Mouse (Mus musculus): ENCODE results near the gene Ctla4. TPM values are rescaled to one million over a fixed set of nuclear protein-coding genes. Genes with fewer than 3 reads are reported as not detected.

Gene Ctla4
- polyA plus RNA-seq, 1 experiment from 2014 or later, result not detected

GRCm38 (mm10) chr1:60904456-60904978 is 17.7 kb downstream of the Ctla4 start:
- Histone ChIP-seq H3K27ac (ENCODE audit: low read depth, low read length) (no peak overlapping the region), H3K9me3 (ENCODE audit: control insufficient read depth, low read length) (no peaks in the 10 kb centered on the region), H3K4me2 (ENCODE audit: low read depth) (no peak overlapping the region), H3K36me3 (ENCODE audit: control insufficient read depth, insufficient read depth, low read length) (no peaks in the 10 kb centered on the region), H3K4me1 (ENCODE audit: control insufficient read depth, insufficient read depth, low read length) (no peaks in the 10 kb centered on the region), H3K9ac (ENCODE audit: low read length) (no peak overlapping the region), H3K4me3 (ENCODE audit: low read depth, low read length) (no peak overlapping the region), H3K27me3 (ENCODE audit: control insufficient read depth, insufficient read depth, low read length) (no peaks in the 10 kb centered on the region)
- ATAC-seq (ENCODE audit: insufficient read depth, low FRiP score, low TSS enrichment) (no peak), DNase-seq (ENCODE audit: low spot score) (no peak)
- 90% methylated on average over 2 of the region's 2 CpGs for WGBS

GRCm38 (mm10) chr1:60907466-60907865 is 20.7 kb downstream of the Ctla4 start:
- WGBS, result 86% methylated on average over 3 of the region's 3 CpGs
- no peak overlapping the region for H3K9ac ChIP-seq (ENCODE audit: low read length)
- H3K9me3 ChIP-seq (ENCODE audit: control insufficient read depth, low read length), result no peaks in the 10 kb centered on the region
- no peak overlapping the region for H3K27ac ChIP-seq (ENCODE audit: low read depth, low read length)
- DNase-seq (ENCODE audit: low spot score) (no peak), ATAC-seq (ENCODE audit: insufficient read depth, low FRiP score, low TSS enrichment) (no peak)
- no peaks in the 10 kb centered on the region for H3K36me3 ChIP-seq (ENCODE audit: control insufficient read depth, insufficient read depth, low read length)
- H3K4me1 ChIP-seq (ENCODE audit: control insufficient read depth, insufficient read depth, low read length), result no peaks in the 10 kb centered on the region
- H3K4me2 ChIP-seq (ENCODE audit: low read depth), result no peak overlapping the region
- no peaks in the 10 kb centered on the region for H3K27me3 ChIP-seq (ENCODE audit: control insufficient read depth, insufficient read depth, low read length)
- no peak overlapping the region for H3K4me3 ChIP-seq (ENCODE audit: low read depth, low read length)

- 86% methylated on average over 9 of the region's 9 CpGs for WGBS
- DNase-seq (ENCODE audit: low spot score), result no peak
- ATAC-seq (ENCODE audit: insufficient read depth, low FRiP score, low TSS enrichment), result no peak
- no peaks in the 10 kb centered on the region for H3K9me3 ChIP-seq (ENCODE audit: control insufficient read depth, low read length)
- H3K9ac ChIP-seq (ENCODE audit: low read length), result no peak overlapping the region
- H3K4me1 ChIP-seq (ENCODE audit: control insufficient read depth, insufficient read depth, low read length), result no peaks in the 10 kb centered on the region
- no peak overlapping the region for H3K27ac ChIP-seq (ENCODE audit: low read depth, low read length)
- no peak overlapping the region for H3K4me2 ChIP-seq (ENCODE audit: low read depth)
- H3K36me3 ChIP-seq (ENCODE audit: control insufficient read depth, insufficient read depth, low read length), result no peaks in the 10 kb centered on the region
- no peaks in the 10 kb centered on the region for H3K27me3 ChIP-seq (ENCODE audit: control insufficient read depth, insufficient read depth, low read length)
- H3K4me3 ChIP-seq (ENCODE audit: low read depth, low read length), result no peak overlapping the region
Observed at GRCm38 (mm10) chr1:60908751-60909161, 22.0 kb downstream of the Ctla4 start.

GRCm38 (mm10) chr1:60909746-60910145 is 22.9 kb downstream of the Ctla4 start:
- ATAC-seq (ENCODE audit: insufficient read depth, low FRiP score, low TSS enrichment) (no peak), DNase-seq (ENCODE audit: low spot score) (no peak)
- Histone ChIP-seq H3K9me3 (ENCODE audit: control insufficient read depth, low read length) (no peaks in the 10 kb centered on the region), H3K4me2 (ENCODE audit: low read depth) (no peak overlapping the region), H3K27me3 (ENCODE audit: control insufficient read depth, insufficient read depth, low read length) (no peaks in the 10 kb centered on the region), H3K4me1 (ENCODE audit: control insufficient read depth, insufficient read depth, low read length) (no peaks in the 10 kb centered on the region), H3K9ac (ENCODE audit: low read length) (no peak overlapping the region), H3K36me3 (ENCODE audit: control insufficient read depth, insufficient read depth, low read length) (no peaks in the 10 kb centered on the region), H3K4me3 (ENCODE audit: low read depth, low read length) (no peak overlapping the region), H3K27ac (ENCODE audit: low read depth, low read length) (no peak overlapping the region)
- 64% methylated on average over 1 of the region's 1 CpGs for WGBS

GRCm38 (mm10) chr1:60910796-60911195 is 24.0 kb downstream of the Ctla4 start:
- 54% methylated on average over 1 of the region's 1 CpGs for WGBS
- Histone ChIP-seq H3K9me3 (ENCODE audit: control insufficient read depth, low read length) (no peaks in the 10 kb centered on the region), H3K4me3 (ENCODE audit: low read depth, low read length) (no peak overlapping the region), H3K4me1 (ENCODE audit: control insufficient read depth, insufficient read depth, low read length) (no peaks in the 10 kb centered on the region), H3K27ac (ENCODE audit: low read depth, low read length) (no peak overlapping the region), H3K9ac (ENCODE audit: low read length) (no peak overlapping the region), H3K27me3 (ENCODE audit: control insufficient read depth, insufficient read depth, low read length) (no peaks in the 10 kb centered on the region), H3K36me3 (ENCODE audit: control insufficient read depth, insufficient read depth, low read length) (no peaks in the 10 kb centered on the region), H3K4me2 (ENCODE audit: low read depth) (no peak overlapping the region)
- DNase-seq (ENCODE audit: low spot score), result no peak
- ATAC-seq (ENCODE audit: insufficient read depth, low FRiP score, low TSS enrichment), result no peak

GRCm38 (mm10) chr1:60911631-60912030 is 24.8 kb downstream of the Ctla4 start:
- Histone ChIP-seq H3K27ac (ENCODE audit: low read depth, low read length) (no peak overlapping the region), H3K9ac (ENCODE audit: low read length) (no peak overlapping the region), H3K4me1 (ENCODE audit: control insufficient read depth, insufficient read depth, low read length) (no peaks in the 10 kb centered on the region), H3K9me3 (ENCODE audit: control insufficient read depth, low read length) (no peaks in the 10 kb centered on the region), H3K36me3 (ENCODE audit: control insufficient read depth, insufficient read depth, low read length) (no peaks in the 10 kb centered on the region), H3K4me2 (ENCODE audit: low read depth) (no peak overlapping the region), H3K27me3 (ENCODE audit: control insufficient read depth, insufficient read depth, low read length) (no peaks in the 10 kb centered on the region), H3K4me3 (ENCODE audit: low read depth, low read length) (no peak overlapping the region)
- ATAC-seq (ENCODE audit: insufficient read depth, low FRiP score, low TSS enrichment) (no peak), DNase-seq (ENCODE audit: low spot score) (no peak)
- WGBS, result 96% methylated on average over 3 of the region's 3 CpGs

GRCm38 (mm10) chr1:60913305-60913704 is 26.5 kb downstream of the Ctla4 start:
- Histone ChIP-seq H3K4me3 (ENCODE audit: low read depth, low read length) (no peak overlapping the region), H3K9me3 (ENCODE audit: control insufficient read depth, low read length) (no peaks in the 10 kb centered on the region), H3K27ac (ENCODE audit: low read depth, low read length) (no peak overlapping the region), H3K36me3 (ENCODE audit: control insufficient read depth, insufficient read depth, low read length) (no peaks in the 10 kb centered on the region), H3K9ac (ENCODE audit: low read length) (no peak overlapping the region), H3K27me3 (ENCODE audit: control insufficient read depth, insufficient read depth, low read length) (no peaks in the 10 kb centered on the region), H3K4me2 (ENCODE audit: low read depth) (no peak overlapping the region), H3K4me1 (ENCODE audit: control insufficient read depth, insufficient read depth, low read length) (no peaks in the 10 kb centered on the region)
- DNase-seq (ENCODE audit: low spot score) (no peak), ATAC-seq (ENCODE audit: insufficient read depth, low FRiP score, low TSS enrichment) (no peak)
- WGBS, result 88% methylated on average over 4 of the region's 4 CpGs

- 68% methylated on average over 10 of the region's 10 CpGs for WGBS
- Histone ChIP-seq H3K27me3 (ENCODE audit: control insufficient read depth, insufficient read depth, low read length) (no peaks in the 10 kb centered on the region), H3K36me3 (ENCODE audit: control insufficient read depth, insufficient read depth, low read length) (no peaks in the 10 kb centered on the region), H3K9me3 (ENCODE audit: control insufficient read depth, low read length) (no peaks in the 10 kb centered on the region), H3K4me1 (ENCODE audit: control insufficient read depth, insufficient read depth, low read length) (no peaks in the 10 kb centered on the region), H3K9ac (ENCODE audit: low read length) (no peak overlapping the region), H3K4me3 (ENCODE audit: low read depth, low read length) (no peak overlapping the region), H3K27ac (ENCODE audit: low read depth, low read length) (no peak overlapping the region), H3K4me2 (ENCODE audit: low read depth) (no peak overlapping the region)
- DNase-seq (ENCODE audit: low spot score), result no peak
- no peak for ATAC-seq (ENCODE audit: insufficient read depth, low FRiP score, low TSS enrichment)
Observed at GRCm38 (mm10) chr1:60916281-60916781, 29.5 kb downstream of the Ctla4 start.

GRCm38 (mm10) chr1:60920493-60921355 is 33.9 kb downstream of the Ctla4 start:
- WGBS, result 83% methylated on average over 24 of the region's 24 CpGs
- no peak overlapping the region for H3K4me2 ChIP-seq (ENCODE audit: low read depth)
- no peaks in the 10 kb centered on the region for H3K4me1 ChIP-seq (ENCODE audit: control insufficient read depth, insufficient read depth, low read length)
- H3K4me3 ChIP-seq (ENCODE audit: low read depth, low read length), result no peak overlapping the region
- H3K9ac ChIP-seq (ENCODE audit: low read length), result no peak overlapping the region
- no peaks in the 10 kb centered on the region for H3K36me3 ChIP-seq (ENCODE audit: control insufficient read depth, insufficient read depth, low read length)
- H3K27me3 ChIP-seq (ENCODE audit: control insufficient read depth, insufficient read depth, low read length), result no peaks in the 10 kb centered on the region
- ATAC-seq (ENCODE audit: insufficient read depth, low FRiP score, low TSS enrichment) (no peak), DNase-seq (ENCODE audit: low spot score) (no peak)
- H3K9me3 ChIP-seq (ENCODE audit: control insufficient read depth, low read length), result no peaks in the 10 kb centered on the region
- H3K27ac ChIP-seq (ENCODE audit: low read depth, low read length), result no peak overlapping the region
